Mouse (Mus musculus) myocyte (in vitro differentiated cells): ENCODE measurements at regions not wholly inside any gene's neighbourhood (a gene's known extent, or its start where the extent isn't known, plus 50 kb on each side); places are given as distances from the start of the nearest gene placed in this dataset.

Experiments
- H3K27me3 ChIP-seq: one replicate; pipeline ENCODE4 v1.6.1; 2011; ENCODE audit not compliant: control insufficient read depth, insufficient read depth, insufficient read length
- H3K36me3 ChIP-seq: one replicate; pipeline ENCODE4 v1.6.1; 2011; ENCODE audit not compliant: control insufficient read depth, insufficient read depth
- H3K4me2 ChIP-seq: one replicate; pipeline ENCODE4 v1.6.1; 2011; ENCODE audit warnings: low read depth, control low read depth
- H3K4me3 ChIP-seq: one replicate; pipeline ENCODE4 v1.5.1; 2011; ENCODE audit warnings: mild to moderate bottlenecking, control low read depth, moderate library complexity
- H3K79me2 ChIP-seq: one replicate; pipeline ENCODE4 v1.6.1; 2011; ENCODE audit not compliant: control insufficient read depth, insufficient read depth
- H3ac ChIP-seq: one replicate; pipeline ENCODE4 v1.6.1; 2011; ENCODE audit not compliant: control insufficient read depth, insufficient read length
- CEBPB ChIP-seq: IDR thresholded peaks from 2 replicates; pipeline ENCODE4 v1.6.1; 2011; ENCODE audit warnings: mild to moderate bottlenecking, moderate library complexity; ENCODE audit not compliant: poor library complexity, insufficient read depth, severe bottlenecking
- E2F4 ChIP-seq: IDR thresholded peaks from one replicate; pipeline ENCODE4 v1.6.1; 2011; ENCODE audit warnings: mild to moderate bottlenecking, control low read depth, moderate library complexity; ENCODE audit not compliant: insufficient read depth
- MAX ChIP-seq: IDR thresholded peaks from one replicate; pipeline ENCODE4 v1.6.1; 2011; ENCODE audit warnings: low read depth, mild to moderate bottlenecking, control low read depth
- MYOD1 ChIP-seq, 3 experiments: IDR thresholded peaks; one replicate each; pipeline ENCODE4 v1.6.1; 2011; ENCODE audit warnings: control low read depth in 2 of 3, low read depth in 2 of 3, mild to moderate bottlenecking in 2 of 3, moderate library complexity in 1 of 3; ENCODE audit not compliant: insufficient read length in 2 of 3, control insufficient read depth in 1 of 3
- MYOG ChIP-seq, 3 experiments: IDR thresholded peaks; one replicate each; pipeline ENCODE4 v1.6.1; 2011; ENCODE audit warnings: control low read depth in 2 of 3, low read depth in 2 of 3, mild to moderate bottlenecking in 2 of 3; ENCODE audit not compliant: insufficient read length in 2 of 3, control insufficient read depth in 1 of 3, insufficient read depth in 1 of 3
- POLR2A ChIP-seq: IDR thresholded peaks from one replicate; pipeline ENCODE4 v1.6.1; 2011; ENCODE audit warnings: low read depth, mild to moderate bottlenecking, control low read depth, moderate library complexity; ENCODE audit not compliant: insufficient read length
- POLR2AphosphoS2 ChIP-seq: IDR thresholded peaks from one replicate; pipeline ENCODE4 v1.6.1; 2011; ENCODE audit warnings: low read depth, control low read depth; ENCODE audit not compliant: insufficient read length
- REST ChIP-seq: IDR thresholded peaks from one replicate; pipeline ENCODE4 v1.6.1; 2011; ENCODE audit warnings: mild to moderate bottlenecking, control low read depth, moderate library complexity; ENCODE audit not compliant: insufficient read depth, insufficient read length
- SRF ChIP-seq: IDR thresholded peaks from one replicate; pipeline ENCODE4 v1.6.1; 2011; ENCODE audit warnings: low read depth; ENCODE audit not compliant: control insufficient read depth, insufficient read length
- TCF12 ChIP-seq: IDR thresholded peaks from one replicate; pipeline ENCODE4 v1.6.1; 2011; ENCODE audit warnings: mild to moderate bottlenecking, control low read depth; ENCODE audit not compliant: poor library complexity, insufficient read depth, severe bottlenecking
- TCF3 ChIP-seq: IDR thresholded peaks from one replicate; pipeline ENCODE4 v1.6.1; 2011; ENCODE audit warnings: low read depth, control low read depth; ENCODE audit not compliant: insufficient read length
- USF1 ChIP-seq: IDR thresholded peaks from one replicate; pipeline ENCODE4 v1.6.1; 2011; ENCODE audit warnings: low read depth, mild to moderate bottlenecking, control low read depth, moderate library complexity

GRCm38 (mm10) chr10:56495352-56495751 lies 118.2 kb downstream of the Gja1 start:
- TF ChIP-seq SRF (no peak), REST (no peak), POLR2A (no peak), E2F4 (no peak), MYOD1 (IDR thresholded peaks at IDR 0.05; ENCODE audit: control insufficient read depth in 1 of 3, insufficient read length in 2 of 3, low read depth in 2 of 3) (no peak), TCF3 (no peak), MYOG (IDR thresholded peaks at IDR 0.05; ENCODE audit: control insufficient read depth in 1 of 3, insufficient read depth in 1 of 3, insufficient read length in 2 of 3, low read depth in 2 of 3) (no peak)
- Histone ChIP-seq H3K36me3 (no peaks in the 10 kb centered on the region), H3K4me2 (no peak overlapping the region), H3K27me3 (no peaks in the 10 kb centered on the region), H3ac (no peak overlapping the region), H3K4me3 (no peak overlapping the region), H3K79me2 (no peaks in the 10 kb centered on the region)

- no peaks in the 10 kb centered on the region for H3K79me2 ChIP-seq
- no peaks in the 10 kb centered on the region for H3K36me3 ChIP-seq
- H3K4me2 ChIP-seq, result no peak overlapping the region
- no peaks in the 10 kb centered on the region for H3K27me3 ChIP-seq
- no peak overlapping the region for H3K4me3 ChIP-seq
- TF ChIP-seq POLR2AphosphoS2 (no peak), MYOD1 (IDR thresholded peaks at IDR 0.05; ENCODE audit: control insufficient read depth in 1 of 3, insufficient read length in 2 of 3, low read depth in 2 of 3) (no peak), CEBPB (no peak), TCF3 (no peak)
- no peak overlapping the region for H3ac ChIP-seq
These were observed 141.9 kb downstream of the Gja1 start for GRCm38 (mm10) chr10:56519041-56519440.

- Histone ChIP-seq H3ac (no peak overlapping the region), H3K79me2 (no peaks in the 10 kb centered on the region)
- no peak for TF ChIP-seq REST
- no peak for TF ChIP-seq SRF
- no peak for TF ChIP-seq POLR2AphosphoS2
- TF ChIP-seq USF1, result no peak
- TF ChIP-seq MYOD1 (IDR thresholded peaks at IDR 0.05; ENCODE audit: control insufficient read depth in 1 of 3, insufficient read length in 2 of 3, low read depth in 2 of 3), result no peak
- TF ChIP-seq TCF3, result no peak
- TF ChIP-seq POLR2A, result no peak
- TF ChIP-seq CEBPB, result no peak
- no peak for TF ChIP-seq MYOG (IDR thresholded peaks at IDR 0.05; ENCODE audit: control insufficient read depth in 1 of 3, insufficient read depth in 1 of 3, insufficient read length in 2 of 3, low read depth in 2 of 3)
- TF ChIP-seq E2F4, result no peak
- TF ChIP-seq TCF12, result no peak
- TF ChIP-seq MAX, result no peak
These were observed 148.7 kb downstream of the Gja1 start for GRCm38 (mm10) chr10:56525791-56526190.

GRCm38 (mm10) chr10:56537091-56537490 lies 160.0 kb downstream of the Gja1 start:
- H3K36me3 ChIP-seq, result no peaks in the 10 kb centered on the region
- no peak overlapping the region for H3K4me3 ChIP-seq
- H3K79me2 ChIP-seq, result no peaks in the 10 kb centered on the region
- H3K27me3 ChIP-seq, result no peaks in the 10 kb centered on the region
- peak overlapping the region; percentile 53 for H3K4me2 ChIP-seq
- TF ChIP-seq SRF (no peak), TCF3 (no peak), USF1 (no peak), POLR2AphosphoS2 (no peak), MYOG (IDR thresholded peaks at IDR 0.05; ENCODE audit: control insufficient read depth in 1 of 3, insufficient read depth in 1 of 3, insufficient read length in 2 of 3, low read depth in 2 of 3) (no peak), E2F4 (no peak), CEBPB (no peak), MAX (no peak), REST (no peak), TCF12 (no peak), MYOD1 (IDR thresholded peaks at IDR 0.05; ENCODE audit: control insufficient read depth in 1 of 3, insufficient read length in 2 of 3, low read depth in 2 of 3) (no peak), POLR2A (no peak)
- H3ac ChIP-seq, result no peak overlapping the region

More at GRCm38 (mm10) chr10:56525791-56526190, 148.7 kb downstream of the Gja1 start:
- Histone ChIP-seq H3K27me3 (no peaks in the 10 kb centered on the region), H3K36me3 (no peaks in the 10 kb centered on the region), H3K4me2 (no peak overlapping the region), H3K4me3 (no peak overlapping the region)

DNA sequence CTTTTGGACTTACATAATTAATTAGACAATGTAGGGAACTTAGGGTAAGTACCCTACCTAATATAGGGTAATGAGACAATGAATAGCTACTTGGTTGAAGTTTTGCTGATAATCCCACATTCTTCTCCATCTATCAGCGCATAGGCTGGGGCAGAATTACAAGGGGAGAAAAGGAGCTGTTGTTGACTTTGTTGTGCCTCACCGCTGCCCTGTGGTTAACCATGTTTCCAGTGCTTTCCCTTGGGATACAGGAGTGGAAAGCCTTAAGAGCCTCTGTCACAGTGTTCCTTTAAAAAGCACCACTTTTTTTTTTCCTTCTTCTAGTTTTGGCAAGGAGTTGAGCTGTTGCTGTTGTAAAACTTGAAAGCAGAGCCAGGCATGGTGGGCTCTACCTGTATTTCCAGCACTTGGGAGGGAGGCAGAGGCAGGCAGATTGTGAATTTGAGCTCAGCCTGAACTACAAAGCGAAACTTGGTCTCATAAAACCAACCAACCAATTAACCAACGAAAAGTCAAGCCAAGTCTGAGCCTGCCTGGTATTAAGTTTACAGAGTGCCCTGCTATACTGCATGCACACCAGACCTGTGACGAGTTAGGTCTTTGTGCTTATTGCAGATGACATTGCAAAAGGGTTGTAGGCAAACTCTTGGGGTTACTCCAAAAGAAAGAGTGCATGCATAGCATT lies 162.8 kb downstream of the Gja1 start:
- no peak for TF ChIP-seq TCF12
- TF ChIP-seq MYOD1 (IDR thresholded peaks at IDR 0.05; ENCODE audit: control insufficient read depth in 1 of 3, insufficient read length in 2 of 3, low read depth in 2 of 3), result no peak
- no peak for TF ChIP-seq MYOG (IDR thresholded peaks at IDR 0.05; ENCODE audit: control insufficient read depth in 1 of 3, insufficient read depth in 1 of 3, insufficient read length in 2 of 3, low read depth in 2 of 3)
- no peak for TF ChIP-seq E2F4
- no peak for TF ChIP-seq MAX
- no peak for TF ChIP-seq USF1
- H3K27me3 ChIP-seq, result no peaks in the 10 kb centered on the region
- no peak overlapping the region for H3ac ChIP-seq
- H3K79me2 ChIP-seq, result no peaks in the 10 kb centered on the region
- H3K4me2 ChIP-seq, result no peak overlapping the region
- no peak overlapping the region for H3K4me3 ChIP-seq
- no peaks in the 10 kb centered on the region for H3K36me3 ChIP-seq
